1 mouse cellular context compared by ENCODE assay signal in genomic region chr9:57644944-57645893, GRCm38 (mm10).
TF ChIP-seq lines count a peak whose summit lies in the region.

No protein-coding gene starts in this region.

TF ChIP-seq in CH12.LX, 34 proteins besides CTCF, POLR2A, EP300 and RAD21:
- TF ChIP-seq CHD1 (IDR thresholded peaks at IDR 0.05; ENCODE audit: low read depth, low read length) (no peak), MAZ (IDR thresholded peaks at IDR 0.05; ENCODE audit: low read depth, low read length) (peak; percentile 88), JUND (conservative IDR thresholded peaks at IDR 0.05; ENCODE audit: low read depth, low read length) (no peak), IRF4 (IDR thresholded peaks at IDR 0.05; ENCODE audit: low read depth, low read length) (peak; percentile 54; the same call in 1 of the 2 replicates), MEF2A (IDR thresholded peaks at IDR 0.05; ENCODE audit: borderline replicate concordance, low read depth, low read length) (peak; percentile 75), MYC (IDR thresholded peaks at IDR 0.05; ENCODE audit: low read depth, low read length) (peak; percentile 79), NELFE (IDR thresholded peaks at IDR 0.05; ENCODE audit: low read depth, low read length) (peak; percentile 63), HCFC1 (IDR thresholded peaks at IDR 0.05; ENCODE audit: low read depth, low read length) (peak; percentile 56), SMC3 (IDR thresholded peaks at IDR 0.05; ENCODE audit: low read depth, low read length) (peak; percentile 80), MXI1 (IDR thresholded peaks at IDR 0.05; ENCODE audit: low read depth, low read length) (peak; percentile 52; the same call in 1 of the 2 replicates), USF2 (conservative IDR thresholded peaks at IDR 0.05; ENCODE audit: low read depth, low read length) (no peak), MAX (IDR thresholded peaks at IDR 0.05; ENCODE audit: low read length) (peak; percentile 86), GABPA (IDR thresholded peaks at IDR 0.05; ENCODE audit: insufficient replicate concordance, low read depth, low read length) (no peak), TBP (conservative IDR thresholded peaks at IDR 0.05; ENCODE audit: low read depth, low read length) (no peak), TCF12 (IDR thresholded peaks at IDR 0.05; ENCODE audit: low read depth, low read length) (peak; percentile 86), ZNF384 (IDR thresholded peaks at IDR 0.05; ENCODE audit: low read depth, low read length) (no peak), NRF1 (IDR thresholded peaks at IDR 0.05; ENCODE audit: low read depth, low read length) (peak; percentile 97), KAT2A (IDR thresholded peaks at IDR 0.05; ENCODE audit: insufficient replicate concordance, low read length) (no peak), PAX5 (IDR thresholded peaks at IDR 0.05; ENCODE audit: low read length) (no peak), SIN3A (IDR thresholded peaks at IDR 0.05; ENCODE audit: low read length) (peak; percentile 76), JUN (IDR thresholded peaks at IDR 0.05; ENCODE audit: insufficient read depth, low read depth, low read length) (no peak), ELF1 (IDR thresholded peaks at IDR 0.05; ENCODE audit: low read depth, low read length) (peak; percentile 85), E2F4 (IDR thresholded peaks at IDR 0.05; ENCODE audit: insufficient replicate concordance, low read depth, low read length) (no peak), RCOR1 (conservative IDR thresholded peaks at IDR 0.05; ENCODE audit: low read depth, low read length) (0 out of 2 replicates have a peak, but pooled peaks have one; percentile 35), ZC3H11A (IDR thresholded peaks at IDR 0.05; ENCODE audit: low read depth, low read length) (peak; percentile 18; the same call in 1 of the 2 replicates), POLR2AphosphoS2 (IDR thresholded peaks at IDR 0.05; ENCODE audit: low read depth, low read length) (no peak), MAFK (IDR thresholded peaks at IDR 0.05; ENCODE audit: insufficient replicate concordance, low read length) (no peak), ZKSCAN1 (IDR thresholded peaks at IDR 0.05; ENCODE audit: borderline replicate concordance, low read depth, low read length) (no peak), ETS1 (conservative IDR thresholded peaks at IDR 0.05; ENCODE audit: low read depth, low read length) (peak; percentile 52; the same call in 1 of the 2 replicates), UBTF (IDR thresholded peaks at IDR 0.05; ENCODE audit: low read depth, low read length) (peak; percentile 97), USF1 (IDR thresholded peaks at IDR 0.05; ENCODE audit: low read depth, low read length) (no peak), BHLHE40 (IDR thresholded peaks at IDR 0.05; ENCODE audit: low read depth, low read length) (peak; percentile 61; the same call in 1 of the 2 replicates), CHD2 (IDR thresholded peaks at IDR 0.05; ENCODE audit: low read length) (peak; percentile 89), ZMIZ1 (IDR thresholded peaks at IDR 0.05; ENCODE audit: low read depth, low read length) (peak; percentile 42; the same call in 1 of the 2 replicates)
